Mouse (Mus musculus): ENCODE data around the gene 4930415O20Rik.
"Not testable (repeated sequence)": the region's sequence is repeated elsewhere in the genome, so short reads cannot be mapped to it uniquely, and the experiment has no call there.

Gene 4930415O20Rik

GRCm38 (mm10) chr15:98568256-98569033 is 2.4 kb upstream of the 4930415O20Rik start:
- peak in 1 of 2 experiments; percentile 23 for DNase-seq (ENCODE audit: low spot score in 2 of 2)

- DNase-seq (ENCODE audit: low spot score in 2 of 2): no peak
Measured at GRCm38 (mm10) chr15:98569216-98569615, 1.6 kb upstream of the 4930415O20Rik start.

- no peak for DNase-seq (ENCODE audit: low spot score in 2 of 2)
Measured at GRCm38 (mm10) chr15:98569795-98570365, 924 bp upstream of the 4930415O20Rik start.

- DNase-seq (ENCODE audit: low spot score in 2 of 2): no peak
Measured at GRCm38 (mm10) chr15:98573293-98573692, 2.5 kb downstream of the 4930415O20Rik start.

- DNase-seq (ENCODE audit: low spot score in 2 of 2): no peak
Measured at GRCm38 (mm10) chr15:98579310-98579709, 8.5 kb downstream of the 4930415O20Rik start.

GRCm38 (mm10) chr15:98579795-98580464 is 9.1 kb downstream of the 4930415O20Rik start:
- DNase-seq (ENCODE audit: low spot score in 2 of 2): peak; percentile 57 to 58

- no peak for DNase-seq (ENCODE audit: low spot score in 2 of 2)
Measured at GRCm38 (mm10) chr15:98582410-98582809, 11.6 kb downstream of the 4930415O20Rik start.

GRCm38 (mm10) chr15:98582996-98583395 is 12.2 kb downstream of the 4930415O20Rik start:
- no peak for DNase-seq (ENCODE audit: low spot score in 2 of 2)

- no peak for DNase-seq (ENCODE audit: low spot score in 2 of 2)
Measured at GRCm38 (mm10) chr15:98585421-98585820, 14.6 kb downstream of the 4930415O20Rik start.

GRCm38 (mm10) chr15:98586141-98586540 is 15.3 kb downstream of the 4930415O20Rik start:
- not testable (repeated sequence) for DNase-seq (ENCODE audit: low spot score in 2 of 2)

- DNase-seq (ENCODE audit: low spot score in 2 of 2): no peak
Measured at GRCm38 (mm10) chr15:98587751-98588150, 16.9 kb downstream of the 4930415O20Rik start.

- DNase-seq (ENCODE audit: low spot score in 2 of 2): no peak
Measured at GRCm38 (mm10) chr15:98589640-98590336, 19.0 kb downstream of the 4930415O20Rik start.

GRCm38 (mm10) chr15:98591396-98591795 is 20.6 kb downstream of the 4930415O20Rik start:
- no peak for DNase-seq (ENCODE audit: low spot score in 2 of 2)

- DNase-seq (ENCODE audit: low spot score in 2 of 2): no peak
Measured at GRCm38 (mm10) chr15:98594193-98594592, 23.4 kb downstream of the 4930415O20Rik start.

GRCm38 (mm10) chr15:98595049-98595448 is 24.2 kb downstream of the 4930415O20Rik start:
- no peak for DNase-seq (ENCODE audit: low spot score in 2 of 2)

GRCm38 (mm10) chr15:98596609-98597008 is 25.8 kb downstream of the 4930415O20Rik start:
- DNase-seq (ENCODE audit: low spot score in 2 of 2): no peak

GRCm38 (mm10) chr15:98600036-98600709 is 29.4 kb downstream of the 4930415O20Rik start:
- no peak for DNase-seq (ENCODE audit: low spot score in 2 of 2)

GRCm38 (mm10) chr15:98601832-98602190 is 31.0 kb downstream of the 4930415O20Rik start:
- no peak for DNase-seq (ENCODE audit: low spot score in 2 of 2)

GRCm38 (mm10) chr15:98602191-98602881 is 31.5 kb downstream of the 4930415O20Rik start:
- no peak for DNase-seq (ENCODE audit: low spot score in 2 of 2)

- no peak for DNase-seq (ENCODE audit: low spot score in 2 of 2)
Measured at GRCm38 (mm10) chr15:98602921-98603458, 32.2 kb downstream of the 4930415O20Rik start.
